Mouse (Mus musculus) lung, postnatal 0 days (tissue): ENCODE measurements around the gene Adrb1.

Experiments used
- CTCF ChIP-seq: IDR thresholded peaks from 2 replicates; pipeline ENCODE4 v1.5.1; 2016; ENCODE audit warnings: antibody characterized with exemption, mild to moderate bottlenecking
- EP300 ChIP-seq: IDR thresholded peaks from 2 replicates; pipeline ENCODE4 v1.6.1; 2016; ENCODE audit warnings: antibody characterized with exemption, mild to moderate bottlenecking, control low read depth

DNA sequence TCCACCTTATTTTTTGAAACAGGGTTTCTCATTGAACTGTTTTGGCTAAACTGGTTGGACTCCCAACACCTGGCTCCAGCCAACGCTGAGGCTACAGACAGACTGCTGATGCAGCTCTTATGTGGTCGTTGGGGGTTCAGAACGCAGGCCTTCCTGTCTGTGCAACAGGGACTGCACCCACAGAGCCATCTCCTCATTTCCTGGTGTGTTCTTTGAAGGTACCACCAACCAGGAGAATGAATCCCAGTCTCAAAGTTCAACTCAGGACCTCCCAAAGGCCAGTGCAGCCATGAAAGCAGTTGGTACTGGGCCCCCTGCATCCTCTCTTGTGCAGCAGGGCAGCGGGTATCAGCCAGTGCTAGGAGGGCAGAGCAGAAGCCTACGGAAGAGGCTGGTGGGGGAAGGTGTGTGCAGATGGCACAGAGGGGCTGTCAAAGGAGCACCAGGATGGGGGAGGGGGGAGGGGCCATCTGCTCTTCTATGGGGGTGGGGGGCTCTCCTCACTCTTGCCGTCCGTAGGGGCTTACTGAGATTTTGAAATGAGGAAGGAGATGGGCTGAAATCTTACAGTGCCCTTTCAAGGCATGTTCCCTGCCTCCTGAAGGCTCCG, 34.9 kb upstream of the Adrb1 start:
- TF ChIP-seq CTCF (no peak), EP300 (no peak)
